Mouse (Mus musculus): ENCODE measurements at regions not wholly inside any gene's neighbourhood (a gene's known extent, or its start where the extent isn't known, plus 50 kb on each side); places are given as distances from the start of the nearest gene placed in this dataset.
A peak's percentile ranks its signal among the peaks of the same experiment; 100 is the strongest.

GRCm38 (mm10) chr5:148706323-148707120, 153.9 kb upstream of the Ubl3 start:
- no peak for DNase-seq (ENCODE audit: low read depth in 2 of 2, low spot score in 2 of 2)

DNA sequence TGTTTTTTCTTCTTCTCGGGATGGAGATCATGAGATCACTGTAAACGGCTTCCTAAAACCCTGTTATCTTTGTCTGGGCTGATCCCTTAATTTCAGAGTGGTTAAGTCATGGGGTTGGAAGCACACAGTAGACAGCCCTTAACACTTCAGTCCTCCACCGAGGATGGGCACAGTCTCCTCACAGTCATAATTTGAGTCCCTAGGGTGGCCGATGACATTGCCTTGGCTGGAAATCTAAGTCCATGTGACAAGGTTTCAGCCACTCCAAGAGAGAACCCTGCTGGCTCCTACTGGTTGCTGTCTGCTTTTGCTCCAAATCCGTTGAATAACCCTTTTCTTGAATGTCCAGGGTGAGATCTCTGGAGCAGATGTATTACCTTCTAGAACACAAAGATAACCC, 152.2 kb upstream of the Ubl3 start:
- DNase-seq (ENCODE audit: low read depth in 2 of 2, low spot score in 2 of 2), result no peak

GRCm38 (mm10) chr5:148701859-148702258, 149.3 kb upstream of the Ubl3 start:
- no peak for DNase-seq (ENCODE audit: low read depth in 2 of 2, low spot score in 2 of 2)

- no peak for DNase-seq (ENCODE audit: low read depth in 2 of 2, low spot score in 2 of 2)
Observed at GRCm38 (mm10) chr5:148701001-148701400, 148.4 kb upstream of the Ubl3 start.

DNA sequence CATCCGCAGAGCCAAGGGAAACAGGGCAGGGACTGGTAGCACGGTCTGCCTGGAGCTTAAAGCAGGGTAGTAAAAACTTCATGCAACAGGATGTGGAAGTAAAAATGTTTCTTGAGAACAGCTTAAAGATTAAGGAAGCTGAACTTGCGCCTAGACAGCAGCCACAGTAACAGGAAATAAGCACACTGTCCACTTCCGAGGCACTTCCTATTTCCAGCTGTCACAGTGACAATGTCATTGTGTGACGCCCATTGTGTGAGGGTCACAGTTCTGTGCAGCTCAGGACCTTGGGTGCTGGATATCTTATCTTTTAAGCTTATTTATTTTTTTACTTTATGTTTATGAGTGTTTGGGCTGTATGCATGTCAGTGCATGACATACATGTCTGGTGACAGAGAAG, 147.7 kb upstream of the Ubl3 start:
- DNase-seq (ENCODE audit: low read depth in 2 of 2, low spot score in 2 of 2), result no peak

DNA sequence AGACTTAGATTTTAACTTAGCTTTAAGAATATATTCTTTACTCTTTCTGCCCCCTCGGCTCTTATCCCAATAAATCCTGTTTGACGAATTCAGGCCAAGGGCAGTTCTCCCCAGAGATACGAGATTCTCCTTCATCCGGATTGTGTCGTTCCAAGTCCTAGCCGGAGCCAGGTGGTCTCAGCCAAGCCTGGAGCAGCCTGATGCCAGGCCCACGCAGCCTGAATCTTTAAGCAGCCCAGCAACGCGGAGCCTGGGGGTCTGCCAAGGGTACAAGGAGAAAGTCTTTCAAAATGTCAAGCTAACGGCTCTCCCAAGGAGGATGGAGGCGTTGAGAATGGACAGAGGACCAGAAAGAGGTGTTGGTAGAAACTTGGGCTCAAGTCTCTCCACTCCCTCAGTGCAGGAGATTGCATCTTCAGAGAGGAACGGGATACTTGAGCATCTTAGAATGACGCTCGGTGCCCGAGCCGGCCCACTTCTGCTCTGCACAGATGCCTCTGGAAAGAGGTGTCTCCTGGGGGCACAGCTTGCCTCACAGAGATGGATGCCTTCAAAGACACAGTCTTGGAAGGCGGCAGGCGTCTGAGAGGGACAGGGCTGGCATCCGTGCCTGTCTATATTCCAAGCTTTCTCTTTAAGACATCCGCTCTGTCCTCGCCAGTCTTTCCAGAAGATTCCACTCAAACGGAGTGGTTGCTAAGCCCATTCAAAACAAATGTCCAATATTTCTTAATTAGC, 145.2 kb upstream of the Ubl3 start:
- no peak for DNase-seq (ENCODE audit: low read depth in 2 of 2, low spot score in 2 of 2)

DNA sequence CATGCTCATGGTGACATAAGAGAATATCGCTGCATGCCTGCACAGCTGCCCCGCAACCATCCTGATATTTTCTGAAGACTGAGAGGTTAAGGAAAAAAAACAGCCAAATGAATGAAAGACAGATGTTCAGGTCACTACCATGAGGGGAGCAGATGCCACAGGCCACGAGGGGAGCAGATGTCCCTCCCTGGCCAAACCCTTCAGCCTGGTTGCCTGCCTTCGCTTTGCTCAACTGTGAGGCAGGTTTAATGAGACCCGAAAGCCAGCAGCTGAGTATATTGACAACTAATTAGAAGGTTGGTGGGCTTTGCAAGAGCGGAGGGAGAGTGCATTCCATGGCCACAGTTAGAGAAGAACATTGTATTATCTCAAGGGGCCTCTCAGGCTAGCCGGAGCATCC, 141.8 kb upstream of the Ubl3 start:
- no peak for DNase-seq (ENCODE audit: low read depth in 2 of 2, low spot score in 2 of 2)

DNA sequence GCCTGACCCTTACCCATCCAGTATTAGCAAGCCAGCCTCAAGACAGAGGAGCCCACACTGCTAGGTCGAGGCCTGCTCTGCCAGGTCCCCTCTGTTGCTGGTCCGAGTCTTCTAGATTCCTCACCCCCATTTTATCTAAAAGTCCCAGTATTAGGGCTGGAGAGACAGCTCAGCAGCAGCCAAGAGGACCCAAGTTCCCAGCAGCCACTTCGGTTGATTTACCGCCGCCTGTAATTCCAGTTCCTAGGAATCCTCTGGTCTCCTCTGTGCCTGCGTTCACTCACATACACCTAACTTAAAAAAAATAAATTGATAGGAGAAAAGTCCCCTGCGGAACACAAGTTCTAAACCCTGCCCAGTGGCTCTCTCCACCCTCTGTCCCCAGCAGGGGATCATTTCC, 138.9 kb upstream of the Ubl3 start:
- no peak for DNase-seq (ENCODE audit: low read depth in 2 of 2, low spot score in 2 of 2)

DNA sequence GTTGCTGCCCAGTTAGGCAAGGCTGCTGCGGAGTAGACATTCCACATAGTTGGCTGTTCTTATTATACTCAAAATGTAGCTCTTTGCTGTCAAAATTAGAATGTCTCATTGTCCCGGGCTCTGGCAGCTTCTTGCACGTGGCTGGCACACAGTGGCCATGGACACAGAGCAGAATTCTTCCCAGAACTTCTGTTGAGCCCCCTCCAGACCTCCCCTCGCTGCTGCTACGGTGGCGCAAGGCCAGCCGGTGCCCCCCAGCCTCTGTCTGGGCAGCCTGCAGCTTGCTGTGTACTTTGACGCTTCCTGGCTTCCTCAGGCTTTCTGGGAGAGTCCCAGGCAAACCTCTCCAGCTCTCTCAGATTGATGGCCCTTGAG, 138.2 kb upstream of the Ubl3 start:
- DNase-seq (ENCODE audit: low read depth in 2 of 2, low spot score in 2 of 2), result no peak

DNA sequence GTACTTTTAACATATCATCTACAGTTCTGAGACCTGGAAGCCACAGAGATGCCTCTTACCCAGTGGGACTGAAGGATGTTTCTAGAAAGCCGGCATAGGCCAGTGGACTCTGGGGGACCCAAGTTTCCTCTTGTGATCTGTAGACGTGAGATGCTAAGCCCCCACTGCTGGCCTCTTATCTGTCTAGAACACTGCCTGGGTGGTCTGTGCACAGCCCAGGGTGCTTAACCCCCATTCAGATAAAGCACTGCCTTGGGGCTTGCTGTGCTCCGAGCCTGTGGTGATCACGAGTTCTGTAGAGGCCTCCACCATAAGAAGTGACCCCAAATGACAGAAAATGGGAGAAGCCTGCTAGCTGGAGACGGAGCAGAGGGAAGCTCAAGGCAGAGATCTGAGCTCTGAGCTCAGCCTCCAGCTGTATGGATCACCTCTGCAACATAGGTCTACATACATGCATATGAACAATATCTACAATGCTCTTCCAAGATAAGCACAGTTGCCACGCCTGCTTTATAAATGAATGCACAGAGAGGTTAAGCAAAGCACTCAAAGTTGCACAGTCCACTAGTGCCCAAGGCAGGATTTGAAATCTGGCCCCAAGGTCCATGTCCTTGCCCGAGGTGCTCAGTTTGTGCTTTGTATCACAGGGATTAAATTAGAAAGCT, 137.7 kb upstream of the Ubl3 start:
- DNase-seq (ENCODE audit: low read depth in 2 of 2, low spot score in 2 of 2), result no peak

- DNase-seq (ENCODE audit: low read depth in 2 of 2, low spot score in 2 of 2), result no peak
Observed at GRCm38 (mm10) chr5:148689297-148689696, 136.7 kb upstream of the Ubl3 start.

GRCm38 (mm10) chr5:148688501-148688900, 135.9 kb upstream of the Ubl3 start:
- no peak for DNase-seq (ENCODE audit: low read depth in 2 of 2, low spot score in 2 of 2)

- no peak for DNase-seq (ENCODE audit: low read depth in 2 of 2, low spot score in 2 of 2)
Observed at GRCm38 (mm10) chr5:148687827-148688226, 135.2 kb upstream of the Ubl3 start.

- DNase-seq (ENCODE audit: low read depth in 2 of 2, low spot score in 2 of 2), result no peak
Observed at GRCm38 (mm10) chr5:148684216-148684615, 131.6 kb upstream of the Ubl3 start.

DNA sequence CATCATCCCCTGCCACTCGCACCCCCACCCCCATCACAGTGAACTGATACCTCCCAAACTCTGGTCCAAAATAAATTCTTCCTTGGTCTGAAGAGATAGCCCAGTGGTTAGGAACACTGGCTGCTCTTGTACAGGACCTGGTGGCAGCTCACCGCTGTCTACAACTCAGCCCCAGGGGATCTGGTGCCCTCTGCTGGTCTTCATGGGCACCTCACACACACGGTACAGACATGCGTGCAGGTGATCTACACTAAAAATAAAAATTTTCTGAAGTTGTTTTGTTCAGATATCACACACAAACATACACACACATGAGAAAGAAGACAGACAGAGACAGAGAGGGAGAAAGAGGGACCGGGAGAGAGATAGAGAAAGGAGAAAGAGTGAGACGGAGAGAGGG, 130.0 kb upstream of the Ubl3 start:
- no peak for DNase-seq (ENCODE audit: low read depth in 2 of 2, low spot score in 2 of 2)

DNA sequence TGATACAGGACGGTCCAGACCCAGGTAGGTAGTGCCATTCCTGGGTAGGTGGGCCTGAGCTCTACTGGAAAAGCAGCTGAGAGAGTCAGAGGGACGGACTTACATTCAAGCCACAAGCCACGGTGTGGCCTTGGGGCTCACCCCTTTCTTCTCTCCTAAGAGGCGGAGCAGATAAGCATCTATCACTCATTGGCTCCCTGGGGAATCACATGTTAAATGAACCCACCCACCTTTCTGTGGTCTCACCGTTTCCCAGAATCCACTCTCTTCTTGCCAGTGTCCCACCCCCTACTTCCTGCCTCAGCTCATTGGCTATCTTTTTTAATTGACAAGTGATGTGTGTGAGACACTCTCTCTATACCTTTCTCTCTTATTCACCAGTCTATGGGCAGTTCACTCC, 127.8 kb upstream of the Ubl3 start:
- no peak for DNase-seq (ENCODE audit: low read depth in 2 of 2, low spot score in 2 of 2)

GRCm38 (mm10) chr5:148679586-148679985, 127.0 kb upstream of the Ubl3 start:
- DNase-seq (ENCODE audit: low read depth in 2 of 2, low spot score in 2 of 2), result no peak

GRCm38 (mm10) chr5:148678285-148678937, 125.8 kb upstream of the Ubl3 start:
- DNase-seq (ENCODE audit: low read depth in 2 of 2, low spot score in 2 of 2), result peak in 1 of 2 experiments; percentile 6

GRCm38 (mm10) chr5:148674281-148674680, 121.7 kb upstream of the Ubl3 start:
- no peak for DNase-seq (ENCODE audit: low read depth in 2 of 2, low spot score in 2 of 2)

DNA sequence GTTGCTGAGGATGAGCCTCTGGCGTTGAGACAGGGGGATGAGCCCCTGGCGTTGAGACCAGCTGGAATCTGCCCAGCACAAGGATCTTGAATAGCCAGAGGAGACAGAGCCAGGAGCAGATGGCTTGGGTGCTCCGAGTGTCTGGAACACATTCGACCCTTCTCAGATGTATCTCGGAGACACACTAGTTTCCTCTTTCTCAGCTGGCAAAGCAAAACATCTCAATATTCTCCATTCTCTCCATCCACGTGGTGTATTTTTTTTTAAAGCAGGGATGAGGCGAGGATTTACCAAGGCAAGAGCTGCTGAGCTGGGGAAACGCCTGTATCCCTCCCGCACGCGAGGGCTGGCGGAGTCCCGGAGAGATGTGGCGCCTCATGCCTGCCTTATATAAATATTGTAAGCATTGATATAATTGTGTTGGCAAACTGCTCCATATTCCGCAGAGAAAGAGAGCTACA, 109.7 kb upstream of the Ubl3 start:
- no peak for DNase-seq (ENCODE audit: low read depth in 2 of 2, low spot score in 2 of 2)

DNA sequence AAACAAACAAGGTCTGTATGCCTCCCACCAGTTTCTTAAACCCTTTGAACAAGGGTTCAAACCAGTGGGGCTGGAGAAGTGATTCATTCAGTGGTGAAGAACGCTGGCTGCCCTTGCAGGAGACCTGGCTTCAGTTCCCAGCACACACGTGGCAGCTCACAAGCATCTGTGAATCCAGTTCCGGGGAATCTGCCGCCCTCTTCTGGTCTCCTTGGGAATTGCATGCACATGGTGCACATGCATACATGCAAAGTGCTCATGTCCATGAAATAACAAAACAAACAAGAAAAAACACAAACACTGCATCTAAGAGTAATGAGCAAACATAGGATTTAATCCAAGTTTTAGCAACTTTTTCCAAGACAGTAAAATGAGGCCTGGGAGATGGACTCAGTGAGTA, 108.5 kb upstream of the Ubl3 start:
- no peak for DNase-seq (ENCODE audit: low read depth in 2 of 2, low spot score in 2 of 2)
